Mouse (Mus musculus) embryonic facial prominence, embryonic 14.5 days (tissue): ENCODE measurements around the gene Gne. TPM values are rescaled to one million over a fixed set of nuclear protein-coding genes. Genes with fewer than 3 reads are reported as not detected.
A peak's percentile ranks its signal among the peaks of the same experiment; 100 is the strongest.

Experiments used
- ATAC-seq: fragments of 200-750 bp; cut with Nextera tagmentation; 2 replicates; pipeline ENCODE4 v1.8.0; 2017; ENCODE audit warnings: low read depth, moderate number of reproducible peaks, moderate TSS enrichment
- DNase-seq: peaks from one replicate; pipeline ENCODE4 v3.0.0-alpha.2; 2015; ENCODE audit warnings: low spot score
- H3K27ac ChIP-seq: fragments of 300-500 bp; sonication (generic); replicated peaks from 2 replicates; pipeline ENCODE4 v1.5.1; 2014; ENCODE audit warnings: low read depth, mild to moderate bottlenecking, low read length, moderate library complexity
- H3K27me3 ChIP-seq: fragments of 300-500 bp; sonication (generic); replicated peaks from 2 replicates; pipeline ENCODE4 v1.6.1; 2014; ENCODE audit warnings: low read length; ENCODE audit not compliant: control insufficient read depth, insufficient read depth
- H3K36me3 ChIP-seq: fragments of 300-500 bp; sonication (generic); 2 replicates; pipeline ENCODE4 v1.6.1; 2014; ENCODE audit warnings: low read length, mixed read lengths; ENCODE audit not compliant: control insufficient read depth, insufficient read depth
- H3K4me1 ChIP-seq: fragments of 300-500 bp; sonication (generic); 2 replicates; pipeline ENCODE4 v1.6.1; 2014; ENCODE audit warnings: antibody characterized with exemption, low read length; ENCODE audit not compliant: control insufficient read depth, insufficient read depth
- H3K4me2 ChIP-seq: fragments of 300-500 bp; sonication (generic); 2 replicates; pipeline ENCODE4 v1.6.1; 2014; ENCODE audit warnings: low read depth, mild to moderate bottlenecking, low read length, moderate library complexity, mixed read lengths
- H3K4me3 ChIP-seq: fragments of 300-500 bp; sonication (generic); 2 replicates; pipeline ENCODE4 v1.5.1; 2014; ENCODE audit warnings: low read depth, mild to moderate bottlenecking, low read length
- H3K9ac ChIP-seq: fragments of 300-500 bp; sonication (generic); 2 replicates; pipeline ENCODE4 v1.6.1; 2014; ENCODE audit warnings: low read depth, mild to moderate bottlenecking, low read length, moderate library complexity, mixed read lengths
- H3K9me3 ChIP-seq: fragments of 300-500 bp; sonication (generic); 2 replicates; pipeline ENCODE4 v1.6.1; 2016; ENCODE audit warnings: low read length; ENCODE audit not compliant: control insufficient read depth
- WGBS: fragments of 180-500 bp; shearing (Covaris S2); extraction: QIAGEN DNeasy Blood & Tissue Kit; methylation state at CpG from one replicate; pipeline ENCODE4 v1.1.7; 2014; 5-methylcytosine and 5-hydroxymethylcytosine counted together
- polyA plus RNA-seq: library from polyadenylated mRNA; unstranded; fragments of >200 nt; fragmentation: Nextera tagmentation; extraction: Ambion mirVana; gene quantifications from 2 replicates; pipeline ENCODE4 v1.2.1, GENCODE M21; 2014

Gene Gne
- polyA plus RNA-seq, 1 experiment from 2014 or later = 29.0 TPM

DNA sequence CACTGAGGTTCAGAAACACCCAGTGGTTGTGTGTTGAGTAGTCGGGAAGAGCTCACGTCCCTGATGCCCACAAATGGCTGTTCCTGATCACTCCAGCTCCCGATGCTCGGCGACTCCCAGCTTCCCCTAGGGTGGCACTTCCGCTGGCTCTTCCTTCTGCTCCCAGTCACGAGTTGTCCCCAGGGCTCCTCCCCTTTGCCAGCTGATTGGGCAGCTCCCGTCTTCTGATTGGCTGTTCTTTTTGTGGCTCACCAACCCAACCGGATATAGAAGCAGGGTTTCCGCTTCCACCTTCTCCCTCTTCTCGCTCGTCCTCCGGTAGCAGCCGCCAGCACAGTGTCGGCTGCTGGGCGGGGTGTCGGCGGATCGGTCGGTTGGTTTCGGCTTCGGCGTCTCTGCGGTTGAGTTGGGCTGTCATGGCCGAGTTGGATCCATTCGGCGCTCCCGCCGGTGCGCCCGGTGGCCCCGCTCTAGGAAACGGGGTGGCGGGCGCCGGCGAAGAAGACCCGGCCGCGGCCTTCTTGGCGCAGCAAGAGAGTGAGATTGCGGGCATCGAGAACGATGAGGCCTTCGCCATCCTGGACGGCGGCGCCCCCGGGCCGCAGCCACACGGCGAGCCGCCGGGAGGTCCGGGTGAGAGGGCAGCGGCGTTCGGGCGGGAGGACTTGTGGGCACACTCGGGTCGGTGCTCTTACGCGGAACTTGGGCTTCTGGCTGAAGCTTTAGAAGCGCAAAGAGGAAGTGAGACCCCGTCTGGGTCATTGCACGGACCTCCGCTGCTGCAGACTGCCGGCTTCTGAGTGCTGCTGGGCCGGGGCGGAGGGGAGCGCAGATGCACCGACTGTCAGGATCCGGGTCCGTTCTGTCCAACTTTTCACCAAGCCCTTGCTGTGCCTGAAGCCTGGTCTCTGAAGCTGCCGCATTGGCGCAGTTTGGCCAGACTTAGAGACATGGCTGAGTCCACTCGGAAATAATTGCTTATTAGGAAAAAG, 71.3 kb downstream of the Gne start:
- Histone ChIP-seq H3K9ac (peak overlapping the region; percentile 95), H3K4me3 (peak overlapping the region; percentile 99), H3K36me3 (0 out of 2 replicates have a peak, but pooled peaks cover 4% of the 10 kb centered on the region), H3K27ac (peak overlapping the region; percentile 81), H3K27me3 (no peaks in the 10 kb centered on the region), H3K9me3 (no peaks in the 10 kb centered on the region), H3K4me2 (peak overlapping the region; percentile 94), H3K4me1 (peaks cover 12% of the 10 kb centered on the region)
- WGBS = under 1% methylated on average over 54 of the region's 77 CpGs
- peak; percentile 98 for ATAC-seq
- DNase-seq = peak; percentile 98

- H3K27ac ChIP-seq = peak overlapping the region; percentile 81; the same call in 1 of the 2 replicates
- ATAC-seq = no peak
- no peaks in the 10 kb centered on the region for H3K27me3 ChIP-seq
- DNase-seq = no peak
- 0 out of 2 replicates have a peak, but pooled peaks cover 4% of the 10 kb centered on the region for H3K36me3 ChIP-seq
- no peaks in the 10 kb centered on the region for H3K9me3 ChIP-seq
- peaks cover 12% of the 10 kb centered on the region for H3K4me1 ChIP-seq
- WGBS = 84% methylated on average over 3 of the region's 3 CpGs
- peak overlapping the region; percentile 95 for H3K9ac ChIP-seq
- peak overlapping the region; percentile 99 for H3K4me3 ChIP-seq
- H3K4me2 ChIP-seq = peak overlapping the region; percentile 94
Observed at GRCm38 (mm10) chr4:44011799-44012198, 72.2 kb downstream of the Gne start.

GRCm38 (mm10) chr4:44010893-44011292, 73.1 kb downstream of the Gne start:
- 40% methylated on average over 2 of the region's 2 CpGs for WGBS
- DNase-seq = no peak
- no peak for ATAC-seq

GRCm38 (mm10) chr4:44010176-44010575, 73.8 kb downstream of the Gne start:
- ATAC-seq = no peak
- H3K36me3 ChIP-seq = 0 out of 2 replicates have a peak, but pooled peaks cover 4% of the 10 kb centered on the region
- H3K4me1 ChIP-seq = peaks cover 12% of the 10 kb centered on the region
- no peak overlapping the region for H3K27ac ChIP-seq
- no peak overlapping the region for H3K4me2 ChIP-seq
- H3K27me3 ChIP-seq = no peaks in the 10 kb centered on the region
- no peak for DNase-seq
- WGBS = 96% methylated on average over 1 of the region's 1 CpGs
- no peak overlapping the region for H3K4me3 ChIP-seq
- H3K9me3 ChIP-seq = no peaks in the 10 kb centered on the region
- H3K9ac ChIP-seq = no peak overlapping the region

More at GRCm38 (mm10) chr4:44010893-44011292, 73.1 kb downstream of the Gne start:
- Histone ChIP-seq H3K4me2 (no peak overlapping the region), H3K4me3 (no peak overlapping the region), H3K36me3 (0 out of 2 replicates have a peak, but pooled peaks cover 4% of the 10 kb centered on the region), H3K27me3 (no peaks in the 10 kb centered on the region), H3K9me3 (no peaks in the 10 kb centered on the region), H3K4me1 (peaks cover 12% of the 10 kb centered on the region), H3K9ac (no peak overlapping the region), H3K27ac (no peak overlapping the region)

DNA sequence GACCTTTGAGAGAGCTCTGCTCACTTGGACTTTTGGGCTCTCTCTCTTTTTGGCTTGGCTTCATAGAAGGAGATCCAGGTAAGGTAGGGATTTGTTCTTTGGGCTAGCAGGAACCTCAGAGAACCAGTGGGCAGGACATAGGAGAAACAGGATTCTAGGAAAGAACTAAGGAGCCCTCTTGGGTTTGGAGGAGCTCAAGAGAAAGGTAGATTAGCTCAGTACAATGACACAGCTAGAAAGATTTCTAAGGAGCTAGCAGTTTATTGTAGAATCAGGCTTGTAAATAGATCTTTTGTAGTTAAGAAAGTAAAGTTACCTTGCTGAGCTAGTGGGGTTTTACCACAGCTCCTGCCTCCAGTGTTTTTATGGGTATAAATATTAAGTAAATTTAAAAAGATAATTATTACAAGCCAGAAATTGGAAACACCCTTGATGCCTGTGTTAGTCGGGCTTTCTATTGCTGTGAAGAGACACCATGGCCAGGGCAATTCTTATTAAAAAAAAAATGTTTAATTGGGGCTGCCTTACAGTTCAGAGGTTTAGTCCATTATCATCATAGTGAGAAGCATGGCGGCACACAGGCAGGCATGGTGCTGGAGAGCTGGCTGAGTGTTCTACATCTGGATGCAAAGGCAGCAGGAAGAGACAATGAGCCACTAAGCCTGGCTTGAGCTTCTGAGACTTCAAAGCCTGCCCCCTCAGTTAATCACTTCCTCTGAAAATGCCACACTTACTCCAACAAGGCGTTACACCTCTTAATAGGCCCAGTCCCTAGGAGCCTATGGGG, 79.2 kb downstream of the Gne start:
- ATAC-seq = no peak
- H3K36me3 ChIP-seq = no peaks in the 10 kb centered on the region
- H3K9ac ChIP-seq = no peak overlapping the region
- no peak overlapping the region for H3K4me3 ChIP-seq
- H3K4me2 ChIP-seq = no peak overlapping the region
- WGBS = 68% methylated on average over 3 of the region's 3 CpGs
- no peak for DNase-seq
- H3K27ac ChIP-seq = no peak overlapping the region
- no peaks in the 10 kb centered on the region for H3K9me3 ChIP-seq
- no peaks in the 10 kb centered on the region for H3K27me3 ChIP-seq
- H3K4me1 ChIP-seq = no peaks in the 10 kb centered on the region

GRCm38 (mm10) chr4:44004126-44004525, 79.9 kb downstream of the Gne start, which contains the start of gene Clta:
Clta (plus strand) TSS chr4:44004452.
- Histone ChIP-seq H3K9me3 (no peaks in the 10 kb centered on the region), H3K4me3 (no peak within 1 kb of the TSS), H3K36me3 (no peaks in the 10 kb centered on the region), H3K27me3 (no peaks in the 10 kb centered on the region), H3K27ac (no peak within 1 kb of the TSS), H3K4me1 (no peaks in the 10 kb centered on the region), H3K9ac (no peak within 1 kb of the TSS), H3K4me2 (no peak within 1 kb of the TSS)
- ATAC-seq (no peak), DNase-seq (no peak)
- 85% methylated on average over 5 of the region's 5 CpGs for WGBS

DNA sequence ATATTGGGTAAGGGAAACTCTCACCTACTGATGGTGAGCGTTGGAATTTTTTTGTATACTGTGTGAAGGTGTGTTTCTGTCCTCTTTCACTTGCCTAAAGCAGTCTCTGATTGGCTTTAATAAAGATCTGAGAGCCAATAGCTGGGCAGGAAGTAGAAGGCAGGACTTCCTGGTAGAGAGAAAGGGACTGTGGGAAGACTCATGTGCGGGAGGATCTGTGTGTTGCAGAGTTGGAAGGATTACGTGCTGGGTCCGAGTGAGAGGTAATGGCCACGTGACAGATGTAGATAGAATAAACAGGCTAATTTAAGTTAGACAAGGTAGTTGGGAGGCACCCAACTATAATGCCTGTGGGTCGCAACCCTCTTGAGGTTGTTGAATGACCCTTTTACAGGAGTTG, 80.4 kb downstream of the Gne start:
- WGBS = 86% methylated on average over 6 of the region's 6 CpGs
- no peak for ATAC-seq
- Histone ChIP-seq H3K4me3 (no peak overlapping the region), H3K27ac (no peak overlapping the region), H3K9me3 (no peaks in the 10 kb centered on the region; the same call in 1 of the 2 replicates), H3K4me1 (no peaks in the 10 kb centered on the region), H3K36me3 (no peaks in the 10 kb centered on the region), H3K27me3 (no peaks in the 10 kb centered on the region), H3K9ac (no peak overlapping the region), H3K4me2 (no peak overlapping the region)
- DNase-seq = no peak

DNA sequence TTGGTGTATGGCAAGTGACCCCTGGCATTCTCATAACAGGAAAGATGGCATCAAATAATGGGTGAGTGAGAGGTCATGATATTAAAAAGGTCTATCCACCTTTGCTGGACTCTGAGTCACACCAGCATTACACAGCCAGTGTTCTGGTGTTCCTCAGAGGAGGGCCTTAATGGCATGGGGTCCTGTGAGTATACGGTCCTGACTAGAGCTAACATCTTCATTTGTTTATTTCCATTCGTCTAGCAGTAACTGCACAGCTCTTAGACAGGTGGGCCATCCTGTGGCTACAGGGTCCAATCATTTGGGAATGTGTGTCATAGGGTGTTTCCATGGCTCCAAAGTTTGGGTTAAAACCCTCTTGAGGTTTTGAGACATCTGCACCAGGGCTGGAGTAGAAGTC, 89.6 kb downstream of the Gne start:
- H3K27ac ChIP-seq = no peak overlapping the region
- H3K27me3 ChIP-seq = no peaks in the 10 kb centered on the region
- WGBS = 70% methylated on average over 2 of the region's 2 CpGs
- H3K4me3 ChIP-seq = no peak overlapping the region
- H3K36me3 ChIP-seq = no peaks in the 10 kb centered on the region
- ATAC-seq = no peak
- no peak overlapping the region for H3K4me2 ChIP-seq
- no peak overlapping the region for H3K9ac ChIP-seq
- no peak for DNase-seq
- H3K9me3 ChIP-seq = no peaks in the 10 kb centered on the region; the same call in 1 of the 2 replicates
- H3K4me1 ChIP-seq = no peaks in the 10 kb centered on the region
